Mouse (Mus musculus) heart, postnatal 36 days (tissue): ENCODE results near the gene Selenon. TPM values are rescaled to one million over a fixed set of nuclear protein-coding genes. Genes with fewer than 3 reads are reported as not detected.

Experiments used
- microRNA-seq, 2 experiments: library from miRNA; unstranded; fragments of <30 nt; microRNA quantifications; one replicate each; pipeline ENCODE4 v1.2.0; 2021; ENCODE audit warnings: borderline number of aligned reads in 2 of 2
- total RNA-seq, 2 experiments: library from RNA; stranded (reverse); gene quantifications; 2 replicates each; pipeline ENCODE4 v1.2.3; 2021

The Selenon gene
- total RNA-seq, 2 experiments from 2014 or later: 19.8 to 21.1 TPM

Small RNA genes lying within 50 kb of the gene (microRNA-seq; reads per million reads assigned to microRNA genes)
- 0 reads per million in 2 experiments for gene Mir6403

Other genes starting within 250 kb of the Selenon start
- gene Trim63, start 237.0 kb downstream of the Selenon start, total RNA-seq: 100 to 1,000 TPM; 234 to 314 TPM
- under 1 TPM; 0.35 to 0.50 TPM for gene Slc30a2, start 209.0 kb downstream of the Selenon start, total RNA-seq
- gene Extl1, start 168.3 kb downstream of the Selenon start, total RNA-seq: 10 to 100 TPM; 17.3 to 20.0 TPM
- gene Pafah2, start 155.8 kb downstream of the Selenon start, total RNA-seq: 1 to 10 TPM; 6.8 to 8.0 TPM
- 10 to 100 TPM; 28.4 to 28.9 TPM for gene Stmn1, start 83.8 kb downstream of the Selenon start, total RNA-seq
- 10 to 100 TPM; 19.0 to 24.0 TPM for gene Paqr7, start 55.5 kb downstream of the Selenon start, total RNA-seq
- gene Aunip, start 41.2 kb downstream of the Selenon start, total RNA-seq: under 1 TPM in 1 of 2 experiments, not detected in 1; 0.22 TPM
- gene Mtfr1l, start 16.8 kb downstream of the Selenon start, total RNA-seq: 100 to 1,000 TPM; 178 to 188 TPM
- 10 to 100 TPM; 22.0 to 23.2 TPM for gene Man1c1, start 152.1 kb upstream of the Selenon start, total RNA-seq
- 10 to 100 TPM; 14.3 to 16.2 TPM for gene Ldlrap1, start 215.9 kb upstream of the Selenon start, total RNA-seq